Mouse (Mus musculus) CD4-positive, CD25-positive, alpha-beta regulatory T cell, adult 4 months (primary cell): ENCODE results near the gene Ubap2l. TPM values are rescaled to one million over a fixed set of nuclear protein-coding genes. Genes with fewer than 3 reads are reported as not detected.
A peak's percentile ranks its signal among the peaks of the same experiment; 100 is the strongest.

ENCODE experiments used
- ATAC-seq: one replicate; pipeline ENCODE4 v1.8.0; 2017
- polyA plus RNA-seq, 2 experiments: library from polyadenylated mRNA; unstranded; fragments of 100-300 nt; shearing (Covaris generic); gene quantifications; one replicate each; pipeline ENCODE4 v1.2.1; 2017

Gene Ubap2l
- 100 to 1,000 TPM; 226 to 315 TPM for polyA plus RNA-seq

- peak; percentile 85 for ATAC-seq
Observed at GRCm38 (mm10) chr3:90052351-90053241, at the start of gene Ubap2l. TSS of gene Ubap2l (minus strand) at chr3:90052628.

GRCm38 (mm10) chr3:90101673-90102072, 49.2 kb upstream of the Ubap2l start:
- ATAC-seq: peak; percentile 84

- no peak for ATAC-seq
Observed at GRCm38 (mm10) chr3:90101010-90101409, 48.6 kb upstream of the Ubap2l start.

- ATAC-seq: no peak
Observed at GRCm38 (mm10) chr3:90097928-90098327, 45.5 kb upstream of the Ubap2l start.

- ATAC-seq: no peak
Observed at GRCm38 (mm10) chr3:90094453-90094852, 42.0 kb upstream of the Ubap2l start.

- no peak for ATAC-seq
Observed at GRCm38 (mm10) chr3:90090892-90091291, 38.5 kb upstream of the Ubap2l start.

GRCm38 (mm10) chr3:90088617-90089016, 36.2 kb upstream of the Ubap2l start:
- no peak for ATAC-seq

GRCm38 (mm10) chr3:90086068-90086467, 33.6 kb upstream of the Ubap2l start:
- ATAC-seq: peak; percentile 38

- ATAC-seq: no peak
Observed at GRCm38 (mm10) chr3:90085281-90085680, 32.9 kb upstream of the Ubap2l start.

- no peak for ATAC-seq
Observed at GRCm38 (mm10) chr3:90084790-90085189, 32.4 kb upstream of the Ubap2l start.

GRCm38 (mm10) chr3:90083698-90084324, 31.4 kb upstream of the Ubap2l start:
- ATAC-seq: no peak

GRCm38 (mm10) chr3:90083034-90083433, 30.6 kb upstream of the Ubap2l start:
- ATAC-seq: no peak

- no peak for ATAC-seq
Observed at GRCm38 (mm10) chr3:90081365-90082240, 29.2 kb upstream of the Ubap2l start.

GRCm38 (mm10) chr3:90080498-90080863, 28.1 kb upstream of the Ubap2l start:
- no peak for ATAC-seq

GRCm38 (mm10) chr3:90079763-90080497, 27.5 kb upstream of the Ubap2l start:
- ATAC-seq: peak; percentile 73

GRCm38 (mm10) chr3:90079133-90079762, 26.8 kb upstream of the Ubap2l start:
- ATAC-seq: peak; percentile 64

- no peak for ATAC-seq
Observed at GRCm38 (mm10) chr3:90078224-90078623, 25.8 kb upstream of the Ubap2l start.

GRCm38 (mm10) chr3:90076921-90077716, 24.7 kb upstream of the Ubap2l start:
- ATAC-seq: no peak

GRCm38 (mm10) chr3:90072294-90072693, 19.9 kb upstream of the Ubap2l start, which contains the start of gene Tpm3:
TSS of gene Tpm3 (plus strand) at chr3:90072649.
- no peak for ATAC-seq

GRCm38 (mm10) chr3:90069688-90070087, 17.3 kb upstream of the Ubap2l start:
- ATAC-seq: no peak

- ATAC-seq: no peak
Observed at GRCm38 (mm10) chr3:90067851-90068250, 15.4 kb upstream of the Ubap2l start.
